In the genomic region with DNA sequence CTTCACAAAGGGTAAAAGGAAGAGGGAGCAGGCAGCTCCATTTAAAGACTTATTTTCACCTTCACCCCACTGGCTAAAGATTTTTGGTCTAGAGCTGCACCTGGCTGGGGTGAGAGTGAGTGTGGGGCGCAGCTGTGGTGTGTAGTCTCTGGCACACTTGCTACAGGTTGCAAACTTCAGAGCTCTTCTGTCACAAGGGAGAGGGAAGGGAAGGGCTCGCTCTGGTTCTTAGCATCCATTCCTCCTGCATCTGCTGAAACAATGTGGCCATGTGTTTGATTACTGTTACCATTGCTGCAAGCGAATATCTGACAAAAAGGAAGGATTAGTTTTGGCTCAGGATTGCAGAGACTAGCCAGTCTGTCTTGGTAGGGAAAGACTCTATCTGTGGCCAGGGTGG, we compare ENCODE assay signal across 32 mouse cellular contexts. TPM values are rescaled to one million over a fixed set of nuclear protein-coding genes. Genes with fewer than 3 reads are reported as not detected.
"Had no signal": no experiment of that assay in that cellular context is flagged by ENCODE, and none has a peak within 500 bp of the region (broad histone marks: within the 10 kb centered on the region; RNA-seq: fewer than 3 reads in every experiment).

No protein-coding gene starts in this region.

- H3K9me3 ChIP-seq: heart, embryonic 13.5 days; heart, embryonic 15.5 days; hindbrain, embryonic 13.5 days; hindbrain, embryonic 15.5 days; kidney, embryonic 15.5 days; limb, embryonic 13.5 days; limb, embryonic 15.5 days had no signal

- H3K27me3 ChIP-seq: hindbrain, embryonic 15.5 days had no signal

- H3K9ac ChIP-seq: heart, embryonic 13.5 days; heart, embryonic 15.5 days; hindbrain, embryonic 13.5 days; hindbrain, embryonic 15.5 days; kidney, embryonic 15.5 days; limb, embryonic 13.5 days; limb, embryonic 15.5 days had no signal

- H3K27ac ChIP-seq: heart, embryonic 13.5 days; heart, embryonic 15.5 days; hindbrain, embryonic 13.5 days; hindbrain, embryonic 15.5 days; hindbrain, postnatal 0 days; kidney, embryonic 15.5 days; kidney, postnatal 0 days; limb, embryonic 13.5 days; limb, embryonic 15.5 days had no signal

- ATAC-seq: hindbrain, postnatal 0 days; intestine, embryonic 16.5 days had no signal

- H3K4me2 ChIP-seq: heart, embryonic 11.5 days; heart, embryonic 13.5 days; heart, embryonic 15.5 days; hindbrain, embryonic 13.5 days; hindbrain, embryonic 15.5 days; kidney, embryonic 15.5 days; limb, embryonic 13.5 days; limb, embryonic 15.5 days had no signal

- DNase-seq: gastrocnemius, postnatal 14 days; gastrocnemius, postnatal 36 days; heart, adult 18-20 months; heart, postnatal 14 days; heart, postnatal 36 days; kidney, adult 11 months; kidney, adult 2 months; kidney, adult 9 months; kidney, postnatal 14 days; kidney, postnatal 36 days; layer of hippocampus, adult 9-11 months; layer of hippocampus, postnatal 36 days; left cerebral cortex, postnatal 4 days had no signal

- H3K4me3 ChIP-seq: heart, embryonic 13.5 days; heart, embryonic 15.5 days; hindbrain, embryonic 13.5 days; hindbrain, embryonic 15.5 days; kidney, embryonic 15.5 days; limb, embryonic 13.5 days; limb, embryonic 15.5 days had no signal

- H3K36me3 ChIP-seq: heart, embryonic 13.5 days; heart, embryonic 15.5 days; hindbrain, embryonic 13.5 days; hindbrain, embryonic 15.5 days; kidney, embryonic 15.5 days; limb, embryonic 13.5 days; limb, embryonic 15.5 days had no signal

RNA-seq across cellular contexts. Expression of gene Tmem63c, which starts 2.3 kb away (rescaled TPM):
- total RNA-seq: gastrocnemius, adult 18-20 months; gastrocnemius, postnatal 36 days; hematopoietic stem cell, adult 5-6 weeks; liver, adult 2 months had no signal
- polyA plus RNA-seq: heart, embryonic 11.5 days; heart, embryonic 13.5 days; heart, postnatal 0 days; limb, embryonic 11.5 days; limb, embryonic 15.5 days; liver, adult 2 months had no signal

RNA-seq across cellular contexts. Expression of gene Zdhhc22, which starts 33.2 kb away (rescaled TPM):
- total RNA-seq: gastrocnemius, adult 18-20 months; gastrocnemius, adult 8-10 months; gastrocnemius, postnatal 14 days; gastrocnemius, postnatal 36 days; heart, adult 18-20 months; heart, postnatal 14 days; heart, postnatal 36 days; hematopoietic stem cell, adult 5-6 weeks; liver, adult 2 months had no signal
- polyA plus RNA-seq: gonadal fat pad, adult 2 months; heart, embryonic 11.5 days; heart, embryonic 15.5 days; heart, postnatal 0 days; large intestine, adult 2 months; limb, embryonic 13.5 days; limb, embryonic 15.5 days; liver, adult 2 months had no signal
